Mouse (Mus musculus): ENCODE measurements around the gene Gm14632. TPM values are rescaled to one million over a fixed set of nuclear protein-coding genes. Genes with fewer than 3 reads are reported as not detected.
"Not testable (repeated sequence)": the region's sequence is repeated elsewhere in the genome, so short reads cannot be mapped to it uniquely, and the experiment has no call there.

Gene Gm14632
- polyA plus RNA-seq (2012; ENCODE audit: insufficient read depth, insufficient read length, low replicate concordance, missing spikeins) = not detected in 2 replicates

- H3K27ac ChIP-seq (ENCODE audit: insufficient read depth, low read depth, low read length); H3K4me3 ChIP-seq (ENCODE audit: insufficient read depth, low read depth, low read length); H3K4me1 ChIP-seq (ENCODE audit: control insufficient read depth, insufficient read depth, low read length): not testable (repeated sequence)
- 91% methylated on average over 4 of the region's 7 CpGs for WGBS
Observed at GRCm38 (mm10) chrX:30329472-30329871, at the start of gene Gm14632. Gene Gm14632, plus strand, starts transcription at chrX:30329772.

Measured in olfactory bulb, adult 2 months (tissue).